Mouse (Mus musculus): ENCODE results near the gene Rprd1b. TPM values are rescaled to one million over a fixed set of nuclear protein-coding genes. Genes with fewer than 3 reads are reported as not detected.

Gene Rprd1b
- total RNA-seq (2021), result 10 to 100 TPM; 34.7 to 35.1 TPM

DNA sequence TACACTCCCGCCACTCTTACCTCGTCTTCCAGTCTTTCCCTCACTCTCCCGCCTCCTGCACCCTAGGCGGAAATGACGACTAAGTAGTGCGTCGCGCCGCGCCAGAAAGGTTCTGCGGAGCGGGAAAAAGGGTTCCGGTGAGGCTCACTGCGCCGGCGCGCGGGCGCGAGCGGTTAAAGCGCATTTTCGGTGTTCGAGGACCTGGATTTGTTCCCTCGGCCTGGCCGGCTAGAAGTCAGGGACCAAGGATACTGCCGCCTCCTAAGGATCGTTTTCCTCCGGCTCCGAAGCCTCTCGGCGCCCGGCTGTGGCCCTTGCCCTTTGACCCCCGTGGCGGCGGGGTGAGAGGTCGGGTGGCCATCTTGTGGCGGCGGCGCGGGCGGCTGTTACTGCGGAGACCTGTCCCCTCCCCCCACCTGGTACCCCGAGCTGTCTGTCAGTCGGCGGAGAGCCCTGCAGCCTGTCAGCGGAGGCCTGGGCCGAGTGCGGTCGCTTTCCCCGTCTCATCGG lies at the start of gene Rprd1b, which contains the start of gene Tti1:
Gene Rprd1b, plus strand, starts transcription at position 144 of the 510 bp plus-strand sequence.
Gene Tti1, minus strand, starts transcription at position 80 of the 510 bp plus-strand sequence.
- intact Hi-C loops (cut with DNase I), result no loop called here
- DNase-seq, result peak; percentile 95

GRCm38 (mm10) chr2:157979241-157979640 lies 49.1 kb upstream of the Rprd1b start:
- no peak for DNase-seq
- intact Hi-C loops (cut with DNase I), result no loop called here

- no peak for DNase-seq
- intact Hi-C loops (cut with DNase I), result no loop called here
Observed at GRCm38 (mm10) chr2:157982727-157983126, 45.6 kb upstream of the Rprd1b start.

- no peak for DNase-seq
- intact Hi-C loops (cut with DNase I), result no loop called here
Observed at GRCm38 (mm10) chr2:157983276-157983675, 45.0 kb upstream of the Rprd1b start.

- peak; percentile 18 for DNase-seq
- intact Hi-C loops (cut with DNase I), result no loop called here
Observed at GRCm38 (mm10) chr2:157985611-157986010, 42.7 kb upstream of the Rprd1b start.

- intact Hi-C loops (cut with DNase I), result no loop called here
- DNase-seq, result no peak
Observed at GRCm38 (mm10) chr2:157986235-157986634, 42.1 kb upstream of the Rprd1b start.

DNA sequence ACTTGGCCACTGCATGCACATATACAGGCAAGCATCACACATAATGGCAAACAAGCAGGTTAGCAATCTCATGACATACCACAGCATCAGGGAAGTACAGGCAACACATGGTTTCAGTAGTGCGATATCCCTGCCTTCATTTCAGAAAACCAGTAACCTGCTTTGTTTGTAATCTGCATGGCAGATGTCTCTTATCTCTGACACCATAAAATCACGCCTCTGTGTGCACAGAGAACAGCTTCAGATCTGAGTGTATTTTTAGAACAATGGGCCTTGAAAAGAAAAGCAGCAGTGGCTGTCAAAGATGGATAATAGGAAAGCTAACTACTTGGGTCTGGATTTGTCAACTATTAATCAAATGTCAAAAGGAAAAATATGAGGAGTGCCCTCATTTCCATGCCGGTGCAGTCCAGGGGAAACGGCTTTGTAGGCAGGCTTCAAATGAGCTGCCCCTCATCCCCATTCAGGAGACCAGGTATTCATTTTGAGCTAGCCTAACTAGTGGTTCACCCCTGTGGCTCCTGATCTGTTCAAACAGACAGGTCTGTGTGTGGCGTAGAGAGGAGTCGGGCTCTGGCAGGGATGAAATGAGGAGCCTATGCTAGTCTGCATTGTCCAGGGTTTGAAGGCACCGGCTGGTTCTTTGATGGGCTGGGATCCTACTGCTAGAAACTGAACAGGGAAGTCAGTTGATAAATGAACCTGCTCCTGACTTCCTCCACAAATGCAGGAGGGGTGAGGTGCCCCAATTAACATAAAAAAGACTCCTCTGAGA lies 39.7 kb upstream of the Rprd1b start:
- no peak for DNase-seq
- intact Hi-C loops (cut with DNase I), result no loop called here

DNA sequence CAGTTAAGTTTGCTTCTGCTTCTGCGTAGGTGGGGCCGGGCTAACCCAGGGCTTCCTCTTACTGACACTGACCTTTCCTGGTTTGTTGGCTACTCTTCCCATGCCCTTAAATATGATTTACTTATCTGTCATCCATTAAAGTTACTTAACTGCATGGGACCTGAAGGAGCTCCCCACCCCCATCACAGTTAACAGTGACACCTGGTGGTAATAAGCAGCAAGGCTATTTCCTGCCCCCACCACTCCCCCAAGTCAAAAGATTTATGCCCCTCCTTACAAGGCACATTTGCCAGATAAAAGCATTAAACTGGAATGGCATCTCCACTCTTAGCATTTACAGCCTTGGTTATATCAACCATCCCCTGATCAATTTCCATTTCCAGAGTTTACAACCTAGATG lies 38.4 kb upstream of the Rprd1b start:
- intact Hi-C loops (cut with DNase I), result no loop called here
- no peak for DNase-seq

- intact Hi-C loops (cut with DNase I), result no loop called here
- DNase-seq, result no peak
Observed at GRCm38 (mm10) chr2:157991026-157991425, 37.3 kb upstream of the Rprd1b start.

DNA sequence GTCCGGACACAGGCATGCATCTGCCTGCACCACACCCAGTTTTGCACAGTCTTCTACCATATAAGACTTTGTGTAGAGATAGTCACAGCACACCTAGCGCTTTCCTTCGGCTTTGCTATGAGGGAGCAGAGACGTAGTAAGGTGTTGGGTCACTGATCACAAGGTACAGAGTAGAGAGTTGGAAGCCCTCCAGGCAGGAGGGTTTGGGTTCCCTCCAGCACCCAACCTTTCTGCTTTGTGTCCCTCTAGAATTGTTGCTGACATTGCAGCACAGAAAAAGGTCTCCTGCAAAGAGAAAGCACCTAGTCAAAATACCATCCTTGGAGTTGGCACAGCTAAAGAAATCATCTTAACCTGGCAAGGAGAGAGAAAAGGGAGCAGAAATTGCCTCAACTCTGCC lies 35.8 kb upstream of the Rprd1b start:
- intact Hi-C loops (cut with DNase I), result no loop called here
- DNase-seq, result no peak

- DNase-seq, result peak; percentile 66
- intact Hi-C loops (cut with DNase I), result no loop called here
Observed at GRCm38 (mm10) chr2:157998817-157999216, 29.5 kb upstream of the Rprd1b start.

GRCm38 (mm10) chr2:158004620-158005019 lies 23.7 kb upstream of the Rprd1b start:
- intact Hi-C loops (cut with DNase I), result no loop called here

DNA sequence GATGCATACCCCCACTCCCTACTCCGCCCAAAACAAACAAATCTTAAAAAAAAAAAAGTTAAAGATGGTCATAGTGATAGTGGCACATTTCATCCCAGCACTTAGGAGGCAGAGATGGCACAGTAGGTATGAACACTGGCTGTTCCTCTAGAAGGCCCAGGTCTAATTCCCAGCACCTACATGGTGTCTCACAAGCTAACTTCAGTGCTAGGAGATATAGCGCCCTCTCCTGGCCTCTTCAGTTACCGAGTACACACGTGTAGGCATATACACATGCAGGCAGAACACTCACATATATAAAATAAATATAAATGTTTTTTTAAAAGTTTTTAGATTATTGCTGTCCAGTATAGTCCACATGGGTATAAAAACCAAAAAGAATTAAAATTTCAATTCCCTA lies 22.7 kb upstream of the Rprd1b start:
- DNase-seq, result no peak
- intact Hi-C loops (cut with DNase I), result no loop called here

More at GRCm38 (mm10) chr2:158004620-158005019, 23.7 kb upstream of the Rprd1b start:
- DNase-seq, result no peak

DNA sequence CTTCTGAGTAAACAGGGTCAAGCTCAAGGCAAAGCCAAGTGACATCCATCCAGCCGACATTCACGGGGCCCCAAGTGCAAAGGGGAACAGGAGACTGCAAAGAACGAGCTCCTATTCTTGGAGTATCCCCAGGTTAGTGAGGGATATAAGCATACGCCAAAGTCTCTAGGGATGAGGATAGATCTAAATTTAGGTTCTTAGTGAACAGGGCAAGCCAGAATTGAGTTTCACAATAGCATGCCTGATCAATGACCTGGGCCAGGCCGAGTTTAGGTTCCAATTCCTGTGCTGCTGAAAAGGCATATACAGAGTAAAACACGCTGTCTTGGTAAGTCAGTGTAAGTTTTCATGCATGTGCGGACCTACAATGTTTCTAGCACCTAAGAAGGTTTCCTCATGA lies 18.9 kb upstream of the Rprd1b start:
- DNase-seq, result no peak
- intact Hi-C loops (cut with DNase I), result no loop called here

- intact Hi-C loops (cut with DNase I), result no loop called here
- no peak for DNase-seq
Observed at GRCm38 (mm10) chr2:158012608-158013007, 15.7 kb upstream of the Rprd1b start.

DNA sequence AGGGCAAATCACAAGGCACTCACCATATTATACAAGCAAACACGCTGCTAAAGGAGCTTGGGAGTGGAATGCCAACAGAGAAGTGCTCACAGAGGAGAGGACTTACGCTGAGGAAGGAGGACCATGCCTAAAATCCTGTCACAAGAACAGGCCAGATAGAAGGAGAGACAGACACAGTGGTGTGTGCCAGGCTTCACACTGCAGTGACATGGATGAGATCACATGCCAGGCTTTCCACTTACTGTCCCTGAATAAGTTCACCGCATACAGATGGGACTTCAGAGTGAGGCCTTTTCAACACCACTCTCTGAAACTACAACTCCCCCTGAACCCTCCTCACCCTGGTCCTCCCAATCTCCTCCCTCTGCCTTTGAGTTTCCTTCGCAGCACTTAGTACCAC lies 11.0 kb upstream of the Rprd1b start:
- no peak for DNase-seq
- intact Hi-C loops (cut with DNase I), result no loop called here

DNA sequence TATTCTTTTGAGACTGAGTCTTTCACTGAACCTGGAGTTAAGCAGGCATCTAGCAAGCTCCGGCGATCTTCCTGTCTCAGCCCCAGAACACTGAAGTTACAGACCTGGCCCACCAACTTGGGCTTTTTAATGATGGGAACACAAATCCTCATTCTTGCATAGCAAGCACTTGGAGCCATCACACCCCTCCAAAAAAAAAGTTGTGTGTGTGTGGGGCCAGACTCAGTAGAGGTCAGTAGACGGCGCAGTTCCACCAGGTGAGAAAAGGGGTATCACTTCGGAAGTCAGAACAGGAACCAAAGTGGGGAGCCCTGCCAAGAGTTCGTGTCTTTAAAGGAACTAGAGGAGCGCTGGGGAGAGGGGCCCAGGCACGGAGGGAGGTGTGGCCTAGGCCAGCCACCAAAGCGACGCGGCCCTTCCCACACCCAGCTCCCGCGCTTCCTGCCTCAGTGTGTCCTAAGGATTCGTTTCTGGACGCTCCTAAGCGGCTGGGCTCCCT lies 393 bp upstream of the Rprd1b start:
- intact Hi-C loops (cut with DNase I), result no loop called here
- DNase-seq, result no peak

GRCm38 (mm10) chr2:158030007-158030406 lies 1.7 kb downstream of the Rprd1b start:
- DNase-seq, result no peak
- intact Hi-C loops (cut with DNase I), result no loop called here

DNA sequence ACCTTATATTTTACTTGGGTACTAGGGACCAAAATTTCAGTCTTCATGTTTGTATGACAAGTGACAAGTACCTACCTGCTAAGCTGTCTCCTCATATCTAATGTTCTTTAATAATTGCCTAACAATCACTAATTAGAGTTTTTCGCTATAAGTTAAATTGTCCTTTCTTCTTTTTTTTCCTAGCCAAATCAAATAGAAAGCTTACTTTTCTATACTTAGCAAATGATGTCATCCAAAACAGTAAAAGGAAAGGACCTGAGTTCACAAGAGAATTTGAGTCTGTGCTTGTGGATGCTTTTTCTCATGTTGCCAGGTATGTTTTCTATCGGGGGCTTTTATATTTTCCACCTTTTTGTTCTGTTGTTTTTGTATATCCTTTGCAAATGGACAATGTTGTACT lies 7.5 kb downstream of the Rprd1b start:
- intact Hi-C loops (cut with DNase I), result no loop called here

DNA sequence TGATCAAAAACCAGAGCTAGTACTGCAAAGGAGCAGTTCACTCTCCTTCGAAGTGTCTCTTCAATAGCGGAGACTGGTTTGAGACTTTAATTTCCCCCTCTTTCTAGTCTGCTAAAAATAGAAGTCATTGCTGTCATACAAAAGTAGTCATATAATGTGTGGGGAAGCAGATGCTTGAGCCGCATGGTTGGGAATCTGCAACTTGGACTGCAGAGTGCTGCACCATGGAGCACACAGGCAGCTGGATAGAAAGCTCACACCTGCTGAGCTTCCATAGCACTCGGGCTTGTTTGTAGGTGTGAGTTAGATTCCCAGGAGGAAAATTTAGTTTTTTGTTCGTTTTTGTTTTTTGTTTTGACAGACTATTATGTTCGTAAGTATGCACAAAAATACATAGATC lies 8.1 kb downstream of the Rprd1b start:
- DNase-seq, result no peak
- intact Hi-C loops (cut with DNase I), result no loop called here

More for the DNA sequence above, 7.5 kb downstream of the Rprd1b start:
- DNase-seq, result no peak

DNA sequence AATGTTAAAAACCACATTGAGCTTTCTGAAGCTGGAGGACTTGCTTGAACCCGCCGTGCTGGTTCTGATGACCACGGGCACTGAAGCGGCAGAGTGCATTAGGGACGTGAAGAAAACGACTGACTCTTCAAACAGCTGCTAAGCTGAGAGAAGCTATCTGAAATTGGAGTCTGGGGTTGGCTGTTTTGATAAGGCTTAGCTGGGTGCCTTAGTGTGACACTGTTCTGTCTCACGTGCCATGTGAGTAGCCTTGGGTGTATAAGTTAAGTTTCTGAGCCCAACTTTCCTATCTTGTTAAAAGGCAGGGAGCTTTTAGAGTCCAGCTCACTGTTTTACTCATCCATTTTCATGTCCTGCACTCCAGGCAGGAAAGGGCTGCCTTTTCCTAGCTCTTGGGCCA lies 8.7 kb downstream of the Rprd1b start:
- intact Hi-C loops (cut with DNase I), result no loop called here
- no peak for DNase-seq

- intact Hi-C loops (cut with DNase I), result no loop called here
- no peak for DNase-seq
Observed at GRCm38 (mm10) chr2:158037571-158037970, 9.3 kb downstream of the Rprd1b start.

All from left cerebral cortex, postnatal 4 days (tissue).